Mouse (Mus musculus) cortical plate, adult 2 months (tissue): ENCODE data around the gene Cenph.
"Not testable (repeated sequence)": the region's sequence is repeated elsewhere in the genome, so short reads cannot be mapped to it uniquely, and the experiment has no call there.

Experiments used
- CTCF ChIP-seq: fragments of 200-500 bp; IDR thresholded peaks from 2 replicates; pipeline ENCODE4 v1.5.1; 2011; ENCODE audit warnings: mild to moderate bottlenecking, control low read depth, low read length; ENCODE audit not compliant: insufficient read depth; ENCODE audit errors: extremely low read depth
- POLR2A ChIP-seq: fragments of 200-500 bp; IDR thresholded peaks from 2 replicates; pipeline ENCODE4 v1.6.1; 2011; ENCODE audit warnings: mild to moderate bottlenecking, low read length, control low read depth; ENCODE audit not compliant: insufficient read depth; ENCODE audit errors: extremely low read depth

- TF ChIP-seq CTCF, POLR2A: not testable (repeated sequence)
Observed at GRCm38 (mm10) chr13:100788057-100788456, 12.4 kb upstream of the Cenph start.
